ENCODE assay signal across 14 mouse cellular contexts in genomic region chr5:137465049-137465448, GRCm38 (mm10). TPM values are rescaled to one million over a fixed set of nuclear protein-coding genes. Genes with fewer than 3 reads are reported as not detected.
A peak's percentile ranks its signal among the peaks of the same experiment; 100 is the strongest.
DNase-seq lines count a peak whose midpoint lies in the region; ATAC-seq and TF ChIP-seq lines count a peak whose summit lies in the region.
"Had no signal": no experiment of that assay in that cellular context is flagged by ENCODE, and none has a peak within 500 bp of the region (broad histone marks: within the 10 kb centered on the region; RNA-seq: fewer than 3 reads in every experiment).

No protein-coding gene starts in this region.

- no peaks in the 10 kb centered on the region for H3K27me3 ChIP-seq in kidney, postnatal 0 days (ENCODE audit: insufficient read depth, low read length)
- no peaks in the 10 kb centered on the region for H3K27me3 ChIP-seq in kidney, embryonic 14.5 days (ENCODE audit: control insufficient read depth, insufficient read depth, low read length)
- H3K27me3 ChIP-seq in liver, postnatal 0 days (ENCODE audit: insufficient read depth, low read length), result no peaks in the 10 kb centered on the region
- peaks cover 0 to under 1% of the 10 kb centered on the region in 2 experiments; a peak in 1 of 4 replicates for H3K27me3 ChIP-seq in MEL (ENCODE audit: control insufficient read depth in 1 of 2, insufficient read depth in 2 of 2, low read length in 2 of 2)
- H3K27me3 ChIP-seq: neural tube, embryonic 15.5 days had no signal

- 30% methylated on average over 3 of the region's 3 CpGs for WGBS in kidney, postnatal 0 days
- WGBS in kidney, embryonic 14.5 days, result 45% methylated on average over 3 of the region's 3 CpGs
- 53% methylated on average over 3 of the region's 3 CpGs for WGBS in liver, postnatal 0 days (ENCODE audit: insufficient replicate concordance)

- H3K27ac ChIP-seq in kidney, postnatal 0 days, result no peak overlapping the region
- no peak overlapping the region for H3K27ac ChIP-seq in kidney, embryonic 14.5 days (ENCODE audit: low read depth, low read length)
- no peak overlapping the region for H3K27ac ChIP-seq in liver, postnatal 0 days (ENCODE audit: low read depth)
- no peak overlapping the region for H3K27ac ChIP-seq in MEL (ENCODE audit: control insufficient read depth, low read depth, low read length)
- H3K27ac ChIP-seq: limb, embryonic 12.5 days; macrophage; neural tube, embryonic 15.5 days had no signal

- peak; percentile 33 for TF ChIP-seq RAD21 in MEL (IDR thresholded peaks at IDR 0.05; ENCODE audit: low read depth, low read length)

- H3K36me3 ChIP-seq in kidney, postnatal 0 days (ENCODE audit: insufficient read depth, low read length), result no peaks in the 10 kb centered on the region
- H3K36me3 ChIP-seq in kidney, embryonic 14.5 days (ENCODE audit: control insufficient read depth, insufficient read depth, low read length), result no peaks in the 10 kb centered on the region
- H3K36me3 ChIP-seq in liver, postnatal 0 days (replicated peaks; ENCODE audit: insufficient read depth, low read length), result no peaks in the 10 kb centered on the region
- H3K36me3 ChIP-seq in MEL (ENCODE audit: control insufficient read depth in 1 of 2, insufficient read depth in 2 of 2, low read length in 2 of 2), result no peaks in the 10 kb centered on the region
- H3K36me3 ChIP-seq: G1E; limb, embryonic 12.5 days; neural tube, embryonic 15.5 days had no signal

- TF ChIP-seq CTCF in kidney, postnatal 0 days (IDR thresholded peaks at IDR 0.05; ENCODE audit: low read depth), result peak; percentile 64
- TF ChIP-seq CTCF in liver, postnatal 0 days (IDR thresholded peaks at IDR 0.05; ENCODE audit: low read depth), result peak; percentile 26
- peak in 2 of 3 experiments; percentile 11 to 21; a peak in 3 of 6 replicates for TF ChIP-seq CTCF in MEL (IDR thresholded peaks at IDR 0.05 in 2 of 3, conservative IDR thresholded peaks at IDR 0.05 in 1 of 3; ENCODE audit: control insufficient read depth in 1 of 3, insufficient read depth in 1 of 3, low read depth in 2 of 3, low read length in 3 of 3, poor library complexity in 1 of 3, severe bottlenecking in 1 of 3)

- no peak overlapping the region for H3K4me3 ChIP-seq in kidney, postnatal 0 days (replicated peaks; ENCODE audit: low read depth, low read length)
- H3K4me3 ChIP-seq in kidney, embryonic 14.5 days (ENCODE audit: low read length), result no peak overlapping the region
- H3K4me3 ChIP-seq in liver, postnatal 0 days (ENCODE audit: low read depth, low read length), result no peak overlapping the region
- no peak overlapping the region for H3K4me3 ChIP-seq in MEL (ENCODE audit: control insufficient read depth in 1 of 2, insufficient read depth in 1 of 2, low read depth in 2 of 2, low read length in 2 of 2)
- H3K4me3 ChIP-seq: limb, embryonic 12.5 days; neural tube, embryonic 15.5 days had no signal

- H3K9me3 ChIP-seq in kidney, postnatal 0 days (replicated peaks; ENCODE audit: low read length), result no peaks in the 10 kb centered on the region
- H3K9me3 ChIP-seq in kidney, embryonic 14.5 days (ENCODE audit: control insufficient read depth, low read length), result no peaks in the 10 kb centered on the region
- H3K9me3 ChIP-seq in liver, postnatal 0 days (ENCODE audit: low read length), result no peaks in the 10 kb centered on the region
- H3K9me3 ChIP-seq in MEL (replicated peaks; ENCODE audit: insufficient read depth, low read length), result no peaks in the 10 kb centered on the region
- H3K9me3 ChIP-seq: G1E; limb, embryonic 12.5 days; neural tube, embryonic 15.5 days had no signal

- no peak for TF ChIP-seq EP300 in liver, postnatal 0 days (IDR thresholded peaks at IDR 0.05; ENCODE audit: low read depth)
- TF ChIP-seq EP300 in MEL (IDR thresholded peaks at IDR 0.05; ENCODE audit: low read depth in 1 of 2, low read length in 2 of 2), result no peak

- H3K79me2 ChIP-seq in MEL (ENCODE audit: control insufficient read depth, insufficient read depth, low read length, poor library complexity), result no peaks in the 10 kb centered on the region

- ATAC-seq in kidney, postnatal 0 days (replicated peaks; ENCODE audit: low FRiP score, low read depth), result no peak
- ATAC-seq in kidney, embryonic 14.5 days (ENCODE audit: low FRiP score, low TSS enrichment), result no peak
- no peak for ATAC-seq in liver, postnatal 0 days

- no peak for TF ChIP-seq POLR2A in MEL (IDR thresholded peaks at IDR 0.05; ENCODE audit: control insufficient read depth in 1 of 2, insufficient read depth in 1 of 2, low read depth in 1 of 2, low read length in 2 of 2, poor library complexity in 1 of 2)

- peak; percentile 12 to 20 for DNase-seq in cerebellum, postnatal 14 days
- DNase-seq in cerebellum, adult 8-10 months, result no peak
- DNase-seq in kidney, postnatal 0 days (ENCODE audit: low spot score), result peak; percentile 75
- DNase-seq in liver, postnatal 0 days, result no peak
- no peak for DNase-seq in liver
- DNase-seq in MEL (ENCODE audit: low read depth, low spot score), result no peak
- no peak for DNase-seq in retina, embryonic 14.5 days (ENCODE audit: low spot score)
- DNase-seq: cerebellum, adult 9-11 months; right cerebral cortex, postnatal 14 days had no signal

- no peaks in the 10 kb centered on the region for H3K4me1 ChIP-seq in kidney, postnatal 0 days (replicated peaks; ENCODE audit: insufficient read depth, low read length)
- H3K4me1 ChIP-seq in kidney, embryonic 14.5 days (ENCODE audit: control insufficient read depth, insufficient read depth, low read length), result peaks cover under 1% of the 10 kb centered on the region; the same call in 1 of the 2 replicates
- H3K4me1 ChIP-seq in liver, postnatal 0 days (ENCODE audit: insufficient read depth), result no peaks in the 10 kb centered on the region
- no peaks in the 10 kb centered on the region for H3K4me1 ChIP-seq in MEL (ENCODE audit: control insufficient read depth in 1 of 2, insufficient read depth in 2 of 2, low read length in 2 of 2)
- H3K4me1 ChIP-seq: limb, embryonic 12.5 days; neural tube, embryonic 15.5 days had no signal

- no peak overlapping the region for H3K4me2 ChIP-seq in kidney, postnatal 0 days (ENCODE audit: low read length)
- no peak overlapping the region for H3K4me2 ChIP-seq in kidney, embryonic 14.5 days (replicated peaks; ENCODE audit: low read depth, low read length)
- H3K4me2 ChIP-seq in liver, postnatal 0 days (ENCODE audit: low read depth, low read length), result no peak overlapping the region
- H3K4me2 ChIP-seq: limb, embryonic 12.5 days; neural tube, embryonic 15.5 days had no signal

- H3K9ac ChIP-seq in kidney, postnatal 0 days (ENCODE audit: low read depth, low read length), result no peak overlapping the region
- no peak overlapping the region for H3K9ac ChIP-seq in kidney, embryonic 14.5 days (ENCODE audit: low read depth, low read length)
- no peak overlapping the region for H3K9ac ChIP-seq in liver, postnatal 0 days (replicated peaks)
- no peak overlapping the region for H3K9ac ChIP-seq in MEL (ENCODE audit: control insufficient read depth, low read depth, low read length, poor library complexity, severe bottlenecking)
- H3K9ac ChIP-seq: limb, embryonic 12.5 days; neural tube, embryonic 15.5 days had no signal

TF ChIP-seq in MEL, 35 proteins besides CTCF, POLR2A, EP300 and RAD21:
- no peak for TF ChIP-seq MXI1 (IDR thresholded peaks at IDR 0.05; ENCODE audit: low read depth, low read length)
- TF ChIP-seq TBP (IDR thresholded peaks at IDR 0.05; ENCODE audit: low read depth, low read length), result no peak
- TF ChIP-seq BHLHE40 (IDR thresholded peaks at IDR 0.05; ENCODE audit: borderline replicate concordance, low read depth, low read length), result no peak
- no peak for TF ChIP-seq ZNF384 (IDR thresholded peaks at IDR 0.05; ENCODE audit: low read depth, low read length)
- TF ChIP-seq RCOR1 (IDR thresholded peaks at IDR 0.05; ENCODE audit: low read depth, low read length), result no peak
- no peak for TF ChIP-seq USF2 (IDR thresholded peaks at IDR 0.05; ENCODE audit: borderline replicate concordance in 1 of 2, insufficient read depth in 1 of 2, low read depth in 1 of 2, low read length in 2 of 2)
- no peak for TF ChIP-seq CHD2 (IDR thresholded peaks at IDR 0.05; ENCODE audit: low read length)

RNA-seq across cellular contexts. Expression of gene Zan, which starts 11.8 kb away (rescaled TPM):
- polyA plus RNA-seq in kidney, postnatal 0 days (2015; fragmentation: Nextera tagmentation; extraction: Ambion mirVana), result 0.16 and 0.23 TPM in 2 replicates
- polyA plus RNA-seq in kidney, embryonic 14.5 days (2014; fragmentation: Nextera tagmentation; extraction: Ambion mirVana), result 0.17 and 0.60 TPM in 2 replicates
- 0.01 and 0.06 TPM in 2 replicates for polyA plus RNA-seq in liver, postnatal 0 days (2015; fragmentation: Nextera tagmentation; extraction: Ambion mirVana)
- total RNA-seq in MEL (2012; rRNA removed), result 0.10 TPM in 1 of 2 replicates, not detected in the other
- polyA plus RNA-seq in MEL (2012; ENCODE audit: insufficient read depth in 1 of 2, insufficient read length in 2 of 2, low read depth in 1 of 2, low replicate concordance in 2 of 2, missing spikeins in 1 of 2), result under 1 TPM in 1 of 2 experiments, not detected in 1; 0.15 TPM
- polyA plus RNA-seq: macrophage had no signal

RNA-seq across cellular contexts. Expression of gene Pop7, which starts 37.3 kb away (rescaled TPM):
- polyA plus RNA-seq in kidney, postnatal 0 days (2015; fragmentation: Nextera tagmentation; extraction: Ambion mirVana), result 55.1 and 55.6 TPM in 2 replicates
- 57.8 and 69.5 TPM in 2 replicates for polyA plus RNA-seq in kidney, embryonic 14.5 days (2014; fragmentation: Nextera tagmentation; extraction: Ambion mirVana)
- 27.5 and 27.7 TPM in 2 replicates for polyA plus RNA-seq in liver, postnatal 0 days (2015; fragmentation: Nextera tagmentation; extraction: Ambion mirVana)
- total RNA-seq in MEL (2012; rRNA removed), result 73.8 and 79.8 TPM in 2 replicates
- 10 to 100 TPM in 1 of 2 experiments, not detected in 1; 61.1 TPM for polyA plus RNA-seq in MEL (2012; ENCODE audit: insufficient read depth in 1 of 2, insufficient read length in 2 of 2, low read depth in 1 of 2, low replicate concordance in 2 of 2, missing spikeins in 1 of 2)

RNA-seq across cellular contexts. Expression of gene Gigyf1, which starts 53.3 kb away (rescaled TPM):
- polyA plus RNA-seq in kidney, postnatal 0 days (2015; fragmentation: Nextera tagmentation; extraction: Ambion mirVana), result 9.3 and 10.3 TPM in 2 replicates
- polyA plus RNA-seq in kidney, embryonic 14.5 days (2014; fragmentation: Nextera tagmentation; extraction: Ambion mirVana), result 16.0 and 18.6 TPM in 2 replicates
- polyA plus RNA-seq in liver, postnatal 0 days (2015; fragmentation: Nextera tagmentation; extraction: Ambion mirVana), result 2.8 and 4.0 TPM in 2 replicates
- 5.1 and 6.8 TPM in 2 replicates for total RNA-seq in MEL (2012; rRNA removed)
- 10 to 100 TPM in 1 of 2 experiments, not detected in 1; 24.6 TPM for polyA plus RNA-seq in MEL (2012; ENCODE audit: insufficient read depth in 1 of 2, insufficient read length in 2 of 2, low read depth in 1 of 2, low replicate concordance in 2 of 2, missing spikeins in 1 of 2)

Comparison
In these comparisons a context has a peak if more than half of its experiments do, and no peak if none do; other contexts are left out.
1. DNase-seq: peak in cerebellum, postnatal 14 days (2 of 2) and kidney, postnatal 0 days (single experiment); none in cerebellum, adult 8-10 months (single experiment), liver, postnatal 0 days (single experiment), liver (single experiment), MEL (single experiment) and retina, embryonic 14.5 days (single experiment).
2. Peak in every context shown above with its lines, with median percentiles within 50 percentile points of each other: CTCF ChIP-seq.